Mouse (Mus musculus): ENCODE measurements at regions not wholly inside any gene's neighbourhood (a gene's known extent, or its start where the extent isn't known, plus 50 kb on each side); places are given as distances from the start of the nearest gene placed in this dataset.

GRCm38 (mm10) chr2:131652197-131652596, 90.1 kb upstream of the Adra1d start:
- TF ChIP-seq POLR2A (IDR thresholded peaks at IDR 0.05; ENCODE audit: borderline replicate concordance, control insufficient read depth, low read depth, low read length) (no peak), CTCF (IDR thresholded peaks at IDR 0.05; ENCODE audit: control insufficient read depth, insufficient read depth, low read length) (no peak)
